Mouse (Mus musculus) adrenal gland, adult 8-10 months (tissue): ENCODE data around the gene Soat2. TPM values are rescaled to one million over a fixed set of nuclear protein-coding genes. Genes with fewer than 3 reads are reported as not detected.
"Not testable (repeated sequence)": the region's sequence is repeated elsewhere in the genome, so short reads cannot be mapped to it uniquely, and the experiment has no call there.

ENCODE experiments used
- DNase-seq: peaks from one replicate; pipeline ENCODE4 v3.0.0; 2022
- total RNA-seq, 4 experiments: library from RNA; stranded (reverse); gene quantifications; 2 replicates each; pipeline ENCODE4 v1.2.4; 2022

Soat2 gene
- total RNA-seq, 4 experiments from 2014 or later: 0.15 to 0.43 (median 0.26) TPM

GRCm38 (mm10) chr15:102147674-102148402, 2.5 kb upstream of the Soat2 start:
- DNase-seq: no peak

DNA sequence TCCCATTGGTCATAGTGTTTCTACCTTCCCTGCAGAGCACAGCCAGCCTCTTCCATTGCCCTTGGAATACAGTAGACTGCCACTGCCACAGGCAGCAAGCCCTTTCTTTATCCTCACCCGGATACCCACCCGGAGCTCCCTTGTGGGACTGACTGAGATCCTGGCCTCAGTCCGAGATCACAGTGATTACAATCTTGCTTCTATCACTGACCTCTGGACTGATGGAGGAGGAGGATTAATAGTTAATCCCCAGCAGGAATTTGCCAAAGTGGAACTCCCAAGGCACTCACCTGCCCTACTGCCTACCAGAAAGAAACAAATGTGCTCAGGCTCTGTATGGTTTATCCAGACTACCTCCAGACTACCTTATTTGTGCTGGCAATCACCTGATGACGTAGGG, 765 bp upstream of the Soat2 start:
- no peak for DNase-seq

GRCm38 (mm10) chr15:102152646-102153045, 2.3 kb downstream of the Soat2 start:
- no peak for DNase-seq

- not testable (repeated sequence) for DNase-seq
Observed at GRCm38 (mm10) chr15:102155006-102155405, 4.7 kb downstream of the Soat2 start.

DNA sequence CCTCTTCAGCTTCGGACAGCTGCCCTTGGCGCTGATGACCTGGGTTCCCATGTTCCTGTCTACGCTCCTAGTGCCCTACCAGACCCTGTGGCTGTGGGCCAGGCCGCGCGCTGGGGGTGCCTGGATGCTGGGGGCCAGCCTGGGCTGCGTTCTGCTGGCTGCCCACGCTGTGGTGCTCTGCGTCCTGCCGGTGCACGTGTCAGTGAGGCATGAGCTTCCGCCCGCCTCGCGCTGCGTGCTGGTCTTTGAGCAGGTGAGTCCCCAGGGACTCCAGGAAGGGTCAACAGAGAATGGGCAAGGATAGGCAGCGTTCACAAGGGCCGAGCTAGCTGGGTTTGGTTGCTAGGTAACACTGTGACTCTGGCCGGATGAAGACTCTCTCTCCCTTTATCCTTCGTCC, 6.5 kb downstream of the Soat2 start:
- DNase-seq: no peak

- DNase-seq: no peak
Observed at GRCm38 (mm10) chr15:102160415-102161060, 10.2 kb downstream of the Soat2 start.

DNA sequence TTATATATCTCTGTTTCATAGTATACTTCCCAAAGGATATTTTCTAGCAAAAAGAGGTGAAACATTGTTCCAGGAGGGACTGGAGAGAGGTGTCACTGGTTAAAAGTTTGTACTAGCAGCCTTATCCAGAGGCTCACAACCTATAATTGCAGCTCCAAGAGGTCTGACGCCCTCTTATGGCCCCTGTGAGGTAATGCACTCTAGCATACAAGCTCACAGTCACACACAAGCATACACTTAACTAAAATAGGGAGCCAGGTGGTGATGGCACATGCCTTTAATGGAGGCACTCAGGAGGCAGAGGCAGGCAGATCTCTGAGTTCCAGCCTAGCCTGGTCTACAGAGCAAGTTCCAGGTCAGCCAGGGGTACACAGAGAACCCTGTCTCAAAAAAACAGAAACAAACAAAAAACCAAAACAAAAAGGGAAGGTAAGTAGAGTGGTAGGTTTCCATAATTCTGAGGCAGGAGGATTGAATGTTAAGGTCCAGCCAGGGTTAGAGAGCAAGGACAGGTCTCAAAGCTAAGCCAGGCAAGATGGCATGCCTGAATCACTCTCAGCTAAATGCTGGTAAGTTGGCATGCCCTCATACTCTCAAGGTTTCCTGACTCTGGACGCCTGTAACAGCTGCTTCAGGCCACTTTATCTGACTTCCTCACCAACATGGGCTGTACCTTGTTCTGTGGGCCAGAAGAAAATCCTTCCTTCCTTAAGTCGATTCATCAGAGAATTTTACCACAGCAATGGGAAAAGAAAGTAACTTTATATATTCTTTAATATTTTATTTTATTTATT, 13.8 kb downstream of the Soat2 start:
- no peak for DNase-seq

GRCm38 (mm10) chr15:102165468-102166100, 15.3 kb downstream of the Soat2 start:
- no peak for DNase-seq

DNA sequence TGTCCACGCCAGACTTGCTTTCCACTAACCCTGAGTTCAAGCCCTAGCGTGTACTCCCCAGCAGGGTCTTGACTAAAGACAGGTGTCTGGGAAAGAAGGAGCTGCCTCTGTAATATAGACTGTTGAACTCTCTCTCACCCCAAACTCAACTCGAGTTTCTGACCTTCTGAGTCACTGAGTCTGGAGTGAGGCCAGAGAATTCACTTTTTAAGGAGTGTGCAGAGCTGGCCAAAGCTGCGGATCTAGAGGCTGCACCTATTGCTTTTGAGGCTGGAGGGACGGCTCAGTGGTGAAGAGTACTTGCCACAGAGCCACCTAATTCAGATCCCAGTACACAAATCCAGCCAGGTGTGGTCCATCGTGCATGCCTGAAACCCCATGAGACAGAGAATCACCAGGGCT, 17.3 kb downstream of the Soat2 start:
- DNase-seq: peak; percentile 48

- no peak for DNase-seq
Observed at GRCm38 (mm10) chr15:102169064-102169463, 18.7 kb downstream of the Soat2 start.

DNA sequence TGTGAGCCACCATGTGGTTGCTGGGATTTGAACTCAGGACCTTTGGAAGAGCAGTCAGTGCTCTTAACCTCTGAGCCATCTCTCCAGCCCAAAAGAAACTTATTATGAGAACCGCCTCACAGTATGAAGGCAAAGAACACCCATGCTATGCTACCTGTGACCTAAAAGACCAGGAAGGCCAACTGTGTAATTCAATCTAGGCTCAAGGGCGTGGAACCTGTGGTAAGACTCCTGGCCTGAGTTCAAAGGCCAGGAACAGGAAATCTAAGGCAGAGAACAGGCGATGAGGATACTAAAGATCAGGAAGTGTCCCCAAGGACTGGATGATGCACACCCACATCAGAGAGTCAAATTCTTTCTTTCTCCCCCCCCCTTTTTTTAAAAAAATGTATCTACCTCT, 23.3 kb downstream of the Soat2 start:
- no peak for DNase-seq

GRCm38 (mm10) chr15:102175736-102176319, 25.5 kb downstream of the Soat2 start:
- no peak for DNase-seq

DNA sequence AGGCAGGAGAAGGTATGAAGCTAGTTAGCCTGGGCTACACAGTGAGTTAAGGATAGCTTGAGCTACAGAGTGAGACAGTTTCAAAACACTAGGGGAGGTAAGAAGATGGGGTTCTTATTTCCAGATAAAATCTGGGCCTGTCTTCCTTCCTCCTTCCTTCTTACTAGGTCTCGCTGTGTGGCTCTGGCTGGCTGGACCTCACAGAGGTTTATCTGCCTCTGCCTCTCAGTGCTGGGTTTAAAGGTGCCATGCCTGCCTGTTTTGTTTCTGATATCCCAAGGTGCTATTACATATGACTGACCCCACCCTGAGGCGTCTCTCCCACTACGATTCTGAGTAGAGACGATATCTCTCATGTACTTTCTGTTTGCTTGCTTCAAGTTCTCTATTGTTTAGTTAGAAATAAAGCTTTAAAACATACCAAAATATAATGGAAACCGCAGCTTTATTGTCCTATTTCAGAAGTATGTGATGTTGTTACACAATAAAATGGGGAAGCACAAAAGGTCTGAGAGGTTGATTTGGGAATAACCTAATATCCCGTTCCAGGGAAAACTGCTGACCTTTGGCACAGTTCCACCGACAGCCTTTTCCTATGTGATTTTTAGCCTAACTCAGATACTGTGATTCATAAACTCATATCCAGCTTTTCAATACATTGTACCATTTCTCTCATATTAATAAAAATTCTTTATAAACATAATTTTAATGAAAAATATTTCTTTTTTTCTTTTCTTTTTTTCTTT, 26.4 kb downstream of the Soat2 start:
- DNase-seq: no peak

GRCm38 (mm10) chr15:102177417-102177816, 27.1 kb downstream of the Soat2 start:
- no peak for DNase-seq

- peak; percentile 70 for DNase-seq
Observed at GRCm38 (mm10) chr15:102178279-102178678, 28.0 kb downstream of the Soat2 start.

- no peak for DNase-seq
Observed at GRCm38 (mm10) chr15:102179106-102179505, 28.8 kb downstream of the Soat2 start.

- DNase-seq: no peak
Observed at GRCm38 (mm10) chr15:102179924-102180323, 29.6 kb downstream of the Soat2 start.

- DNase-seq: no peak
Observed at GRCm38 (mm10) chr15:102183076-102183475, 32.8 kb downstream of the Soat2 start.

GRCm38 (mm10) chr15:102186239-102186638, 35.9 kb downstream of the Soat2 start:
- DNase-seq: no peak

DNA sequence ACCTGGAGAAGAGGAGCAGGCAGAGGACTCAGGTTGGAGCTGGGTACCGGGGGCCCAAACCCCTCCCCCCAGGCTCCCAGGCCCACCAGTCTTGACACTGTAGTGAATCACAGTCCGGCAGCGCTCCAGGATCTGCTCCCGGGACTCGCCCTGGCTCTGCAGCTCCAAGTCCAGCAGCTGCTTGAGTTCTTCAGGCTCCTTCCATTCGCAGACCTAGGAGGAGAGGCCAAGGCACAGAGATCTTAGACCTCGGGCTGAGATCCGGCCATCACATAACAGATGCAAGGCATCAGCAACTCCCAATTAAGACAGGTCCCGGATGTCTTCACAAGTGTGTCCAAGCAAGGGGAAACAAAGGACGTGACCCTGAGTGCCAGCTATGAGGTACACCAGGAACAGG, 37.8 kb downstream of the Soat2 start:
- no peak for DNase-seq

DNA sequence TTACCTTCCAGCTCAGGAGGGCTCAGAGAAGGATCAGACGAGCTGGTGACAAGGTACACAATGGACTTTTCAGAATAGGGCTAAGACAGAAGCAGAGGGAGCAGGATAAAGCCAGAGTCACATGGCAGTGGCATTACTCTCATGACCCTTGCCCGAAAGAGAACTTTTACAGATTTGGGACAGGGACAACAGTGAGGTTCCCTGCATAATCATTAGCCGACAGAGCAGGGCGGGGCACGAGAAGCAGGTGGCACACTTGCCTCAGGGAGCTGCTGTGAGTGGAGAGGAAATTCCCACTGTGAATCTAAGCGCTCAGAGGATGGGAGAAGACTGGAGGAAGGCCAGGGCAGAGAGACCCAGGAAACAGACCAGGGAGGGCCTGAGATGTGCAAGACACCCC, 38.6 kb downstream of the Soat2 start:
- no peak for DNase-seq

DNA sequence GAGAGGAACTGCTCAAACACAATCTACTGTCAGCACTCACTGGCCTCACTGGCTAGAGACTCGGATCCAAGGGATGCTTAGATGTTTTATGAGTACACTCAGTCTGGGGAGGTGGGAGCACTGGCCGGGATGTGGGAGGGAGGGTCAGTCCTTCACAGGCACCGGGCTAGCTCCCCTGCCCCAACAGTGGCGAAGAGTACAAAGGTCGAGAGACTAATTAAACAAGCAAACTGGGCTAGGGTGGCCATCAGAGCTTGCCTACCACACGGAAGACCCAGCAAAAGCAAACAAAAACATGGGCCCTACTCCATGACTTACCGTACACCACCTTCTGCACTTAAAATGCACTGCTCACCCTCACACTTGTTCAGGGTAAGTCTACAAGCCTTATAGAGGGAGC, 41.4 kb downstream of the Soat2 start:
- DNase-seq: no peak
